Mouse (Mus musculus) thymus, adult 2 months (tissue): ENCODE data around the gene Slc38a3. TPM values are rescaled to one million over a fixed set of nuclear protein-coding genes. Genes with fewer than 3 reads are reported as not detected.

Source experiments
- DNase-seq: peaks from one replicate; pipeline ENCODE4 v3.0.0; 2021
- H3K27ac ChIP-seq: fragments of 200-500 bp; 2 replicates; pipeline ENCODE4 v1.5.1; 2012; ENCODE audit warnings: low read length, control low read depth; ENCODE audit not compliant: control insufficient read depth, insufficient read depth
- H3K27me3 ChIP-seq: fragments of 200-500 bp; 2 replicates; pipeline ENCODE4 v1.6.1; 2012; ENCODE audit warnings: mild to moderate bottlenecking, low read length, moderate library complexity, mixed read lengths; ENCODE audit not compliant: control insufficient read depth, insufficient read depth
- H3K36me3 ChIP-seq: fragments of 200-500 bp; 2 replicates; pipeline ENCODE4 v1.6.1; 2012; ENCODE audit warnings: mild to moderate bottlenecking, low read length, moderate library complexity; ENCODE audit not compliant: control insufficient read depth, insufficient read depth
- H3K4me1 ChIP-seq: fragments of 200-500 bp; replicated peaks from 2 replicates; pipeline ENCODE4 v1.6.1; 2012; ENCODE audit warnings: low read length; ENCODE audit not compliant: control insufficient read depth, insufficient read depth
- H3K4me3 ChIP-seq: fragments of 200-500 bp; 2 replicates; pipeline ENCODE4 v1.5.1; 2012; ENCODE audit warnings: mild to moderate bottlenecking, low read length, control low read depth, moderate library complexity; ENCODE audit not compliant: control insufficient read depth, insufficient read depth
- CTCF ChIP-seq: fragments of 200-500 bp; IDR thresholded peaks from 2 replicates; pipeline ENCODE4 v1.5.1; 2012; ENCODE audit warnings: mild to moderate bottlenecking, control low read depth, low read length, moderate library complexity, borderline replicate concordance; ENCODE audit not compliant: control insufficient read depth, poor library complexity, insufficient read depth; ENCODE audit errors: extremely low read depth
- POLR2A ChIP-seq: fragments of 200-500 bp; IDR thresholded peaks from 2 replicates; pipeline ENCODE4 v1.6.1; 2012; ENCODE audit warnings: mild to moderate bottlenecking, low read length, control low read depth, moderate library complexity; ENCODE audit not compliant: control insufficient read depth, poor library complexity, insufficient read depth; ENCODE audit errors: extremely low read depth
- WGBS: fragments of 180-500 bp; shearing (Covaris S2); methylation state at CpG from one replicate; pipeline ENCODE4 v1.1.7; 2018; 5-methylcytosine and 5-hydroxymethylcytosine counted together
- polyA plus RNA-seq: library from polyadenylated mRNA; depleted of rRNA; stranded (reverse); fragments of >200 nt; gene quantifications from 2 replicates; pipeline ENCODE4 v1.2.3, GENCODE M21; 2012

Gene Slc38a3
- polyA plus RNA-seq, 1 experiment: 11.2 TPM

DNA sequence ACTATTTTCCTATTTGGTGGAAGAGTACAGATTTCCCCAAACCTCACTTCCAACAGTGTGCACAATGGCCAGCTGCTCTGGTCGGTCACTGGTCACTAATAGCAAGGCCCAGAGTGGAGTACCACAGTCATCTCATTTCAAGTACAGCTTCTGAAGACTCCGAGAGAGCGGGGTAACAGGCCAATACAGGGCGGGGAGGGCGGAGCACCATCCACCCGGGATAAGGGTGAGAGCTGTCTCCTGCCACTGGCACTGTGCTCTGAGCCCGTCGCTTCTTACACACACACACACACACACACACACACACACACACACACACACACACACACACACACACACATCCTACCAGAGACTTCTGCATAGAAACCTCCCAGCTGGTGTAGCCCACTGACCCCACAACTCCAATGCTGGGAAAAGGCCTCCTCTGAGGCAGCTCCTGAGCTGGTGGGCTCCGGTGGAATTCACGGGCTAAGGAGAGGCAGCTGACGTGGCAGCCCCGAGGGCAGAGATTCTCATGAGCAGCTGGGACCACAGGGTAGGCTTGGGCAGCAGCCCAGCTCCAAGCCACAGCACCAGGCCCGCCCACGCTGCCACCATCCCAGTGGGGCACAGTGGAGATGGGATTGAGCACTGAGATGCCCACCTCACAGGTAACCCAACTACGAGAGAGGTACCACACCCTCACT lies 43.0 kb downstream of the Slc38a3 start:
- Histone ChIP-seq H3K36me3 (0 out of 2 replicates have a peak, but pooled peaks cover 4% of the 10 kb centered on the region), H3K4me1 (peaks cover 76% of the 10 kb centered on the region), H3K4me3 (peak overlapping the region; percentile 26), H3K27ac (peak overlapping the region; percentile 75), H3K27me3 (no peaks in the 10 kb centered on the region)
- no peak for DNase-seq
- TF ChIP-seq CTCF (no peak), POLR2A (no peak)
- 56% methylated on average over 15 of the region's 15 CpGs for WGBS

DNA sequence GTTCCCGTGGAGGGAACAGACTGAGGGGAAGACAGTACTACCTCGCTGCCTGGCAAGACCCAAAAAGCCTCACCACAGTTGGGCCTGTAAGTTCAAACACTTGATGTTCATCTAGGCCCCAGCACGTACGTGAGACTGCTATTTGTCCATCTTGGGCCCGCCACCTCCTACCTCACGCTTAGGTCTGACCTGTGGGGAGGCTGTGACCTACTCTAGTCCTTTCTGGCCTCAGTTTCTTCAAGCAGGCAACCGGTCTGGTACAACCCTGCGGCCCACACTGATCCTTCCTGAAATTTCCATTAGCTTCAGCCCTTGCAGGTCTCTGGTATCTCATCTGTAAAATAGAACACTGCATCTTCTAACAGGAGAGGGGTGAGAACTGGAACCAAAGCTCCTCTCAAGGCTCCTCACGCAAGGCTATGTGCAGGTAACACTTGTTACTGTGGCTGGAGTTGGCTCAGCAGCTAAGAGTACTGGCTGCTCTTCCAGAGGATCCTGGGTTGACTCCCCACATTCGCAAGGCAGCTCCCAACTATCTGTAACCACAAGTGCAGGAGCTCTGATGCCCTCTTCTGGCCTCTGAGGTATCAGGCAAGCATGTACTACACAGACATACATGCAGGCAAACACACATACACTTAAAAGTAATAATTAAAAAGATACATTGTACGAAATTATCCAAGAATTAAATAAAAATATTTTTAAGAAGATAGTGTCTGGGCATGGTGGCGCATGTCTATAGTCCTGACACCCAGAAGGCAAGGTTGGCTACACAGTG lies 43.8 kb downstream of the Slc38a3 start:
- DNase-seq: peak; percentile 43
- Histone ChIP-seq H3K4me3 (no peak overlapping the region), H3K4me1 (peaks cover 69% of the 10 kb centered on the region)

DNA sequence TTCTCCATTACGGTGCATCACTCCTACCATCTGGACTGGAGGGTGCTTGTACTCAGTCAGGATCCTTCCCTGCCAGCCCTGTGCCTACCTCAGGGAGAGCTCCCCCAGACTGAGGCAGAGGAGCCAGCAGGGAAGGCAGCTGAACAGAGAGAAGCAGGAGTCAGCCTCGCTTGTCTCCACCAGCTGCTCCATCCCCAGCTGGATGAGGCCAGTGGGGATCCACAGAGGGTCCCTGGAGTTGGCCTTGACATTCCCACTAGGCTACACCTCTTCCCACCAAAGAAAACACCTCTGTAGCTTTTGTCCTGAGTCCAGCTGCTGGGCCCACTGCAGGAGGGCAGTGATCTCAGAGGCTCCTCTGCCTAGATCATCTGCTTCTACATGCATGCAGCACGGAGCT lies 44.4 kb downstream of the Slc38a3 start:
- WGBS: 75% methylated on average over 3 of the region's 3 CpGs
- TF ChIP-seq CTCF: no peak
- no peak for TF ChIP-seq POLR2A
- Histone ChIP-seq H3K27me3 (no peaks in the 10 kb centered on the region), H3K4me3 (peak overlapping the region; percentile 9), H3K4me1 (peaks cover 63% of the 10 kb centered on the region), H3K27ac (peak overlapping the region; percentile 86), H3K36me3 (peaks cover 10% of the 10 kb centered on the region)
- no peak for DNase-seq

More for the DNA sequence above, 43.8 kb downstream of the Slc38a3 start:
- Histone ChIP-seq H3K36me3 (peaks cover 4% of the 10 kb centered on the region; the same call in 1 of the 2 replicates), H3K27me3 (no peaks in the 10 kb centered on the region), H3K27ac (peak overlapping the region; percentile 86)
- 91% methylated on average over 12 of the region's 12 CpGs for WGBS
- TF ChIP-seq POLR2A (no peak), CTCF (no peak)

DNA sequence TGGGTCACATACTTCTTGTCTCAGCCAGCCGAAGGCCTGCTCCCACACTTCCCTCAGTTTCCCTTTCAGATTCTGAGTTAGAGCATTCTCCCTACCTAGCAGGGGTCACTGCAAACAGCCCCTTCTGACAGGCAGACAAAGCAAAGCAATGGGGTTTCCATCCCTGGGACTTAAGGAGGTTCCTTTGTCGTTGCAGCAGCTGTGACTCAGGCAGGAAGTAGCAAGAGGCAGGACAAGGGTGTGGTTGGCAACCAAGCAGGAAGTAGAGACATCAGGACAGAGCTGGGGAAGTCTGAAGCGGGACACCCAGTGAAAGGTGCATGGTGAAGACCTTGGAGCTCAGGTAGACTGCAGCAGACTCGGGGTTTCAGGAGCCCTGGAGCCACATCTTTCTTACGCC lies 44.8 kb downstream of the Slc38a3 start:
- WGBS: 22% methylated on average over 5 of the region's 5 CpGs
- peak; percentile 65 for DNase-seq
- Histone ChIP-seq H3K27me3 (no peaks in the 10 kb centered on the region), H3K4me3 (peak overlapping the region; percentile 9), H3K27ac (peak overlapping the region; percentile 86), H3K4me1 (peaks cover 59% of the 10 kb centered on the region), H3K36me3 (peaks cover 14% of the 10 kb centered on the region)
- no peak for TF ChIP-seq CTCF
- no peak for TF ChIP-seq POLR2A

DNA sequence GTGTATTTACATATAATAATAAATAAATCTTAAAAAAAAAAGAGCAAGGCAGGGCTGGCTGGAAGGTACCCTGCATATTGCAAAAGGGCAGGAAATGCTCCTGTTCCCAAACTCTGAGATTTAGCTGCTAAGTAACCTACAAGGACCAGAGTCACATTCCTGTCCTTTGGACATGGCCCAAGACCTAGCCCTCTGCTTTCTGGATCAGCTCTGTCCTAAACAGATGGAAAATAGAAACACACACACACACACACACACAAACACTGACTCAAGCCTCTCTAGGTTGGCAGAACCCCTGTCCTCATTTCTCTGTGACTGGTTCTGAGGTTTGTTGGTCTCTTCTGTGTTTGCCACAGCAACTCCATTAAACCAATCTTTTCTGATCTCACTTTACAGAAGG lies 48.4 kb downstream of the Slc38a3 start:
- Histone ChIP-seq H3K4me1 (peaks cover 23% of the 10 kb centered on the region), H3K27me3 (no peaks in the 10 kb centered on the region), H3K27ac (no peak overlapping the region), H3K36me3 (peaks cover 48% of the 10 kb centered on the region), H3K4me3 (no peak overlapping the region)
- no peak for TF ChIP-seq CTCF
- no peak for TF ChIP-seq POLR2A
- DNase-seq: no peak

DNA sequence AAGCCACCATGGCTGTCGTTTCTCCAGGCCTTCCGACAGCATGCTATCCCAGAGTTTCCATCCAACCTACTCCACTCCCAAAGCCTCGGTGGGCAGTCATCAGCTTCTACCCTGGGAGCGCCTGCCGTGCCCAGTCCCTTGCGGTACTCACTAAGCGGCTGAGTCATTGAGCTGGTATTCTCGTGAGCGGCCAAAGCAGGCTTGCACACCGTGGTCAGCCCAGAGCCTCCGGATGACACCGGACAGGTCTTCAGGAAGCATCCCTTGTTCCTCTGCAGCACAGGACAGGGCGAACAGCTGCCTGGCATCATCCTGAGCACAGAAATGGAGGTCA lies 49.8 kb downstream of the Slc38a3 start:
- no peak for DNase-seq
- Histone ChIP-seq H3K36me3 (peaks cover 63% of the 10 kb centered on the region), H3K4me1 (peaks cover 11% of the 10 kb centered on the region)

More for the DNA sequence above, 49.8 kb downstream of the Slc38a3 start:
- WGBS: 93% methylated on average over 13 of the region's 13 CpGs
- no peak for TF ChIP-seq CTCF
- TF ChIP-seq POLR2A: no peak
- no peak overlapping the region for H3K4me3 ChIP-seq
- no peak overlapping the region for H3K27ac ChIP-seq
- no peaks in the 10 kb centered on the region for H3K27me3 ChIP-seq
